Mouse (Mus musculus) layer of hippocampus, adult 9-10 months (tissue): ENCODE measurements around the gene Otop3.
"Not testable (repeated sequence)": the region's sequence is repeated elsewhere in the genome, so short reads cannot be mapped to it uniquely, and the experiment has no call there.

ENCODE experiments used
- DNase-seq: peaks from one replicate; pipeline ENCODE4 v3.0.0; 2022; ENCODE audit warnings: low spot score

Otop3 gene

GRCm38 (mm10) chr11:115366039-115366705 lies 31.6 kb downstream of the Otop3 start:
- DNase-seq: no peak

GRCm38 (mm10) chr11:115366706-115367394 lies 32.3 kb downstream of the Otop3 start:
- no peak for DNase-seq

- no peak for DNase-seq
Observed at GRCm38 (mm10) chr11:115367395-115367944, 32.9 kb downstream of the Otop3 start, which contains the start of gene Hid1. Gene Hid1 (minus strand): TSS chr11:115367756.

GRCm38 (mm10) chr11:115370368-115370767 lies 35.8 kb downstream of the Otop3 start:
- no peak for DNase-seq

- no peak for DNase-seq
Observed at GRCm38 (mm10) chr11:115371354-115371753, 36.8 kb downstream of the Otop3 start.

GRCm38 (mm10) chr11:115372015-115372414 lies 37.5 kb downstream of the Otop3 start:
- no peak for DNase-seq

- no peak for DNase-seq
Observed at GRCm38 (mm10) chr11:115372737-115373136, 38.2 kb downstream of the Otop3 start.

GRCm38 (mm10) chr11:115373805-115374694 lies 39.5 kb downstream of the Otop3 start:
- no peak for DNase-seq

- no peak for DNase-seq
Observed at GRCm38 (mm10) chr11:115374695-115375425, 40.3 kb downstream of the Otop3 start.

- no peak for DNase-seq
Observed at GRCm38 (mm10) chr11:115376722-115377121, 42.2 kb downstream of the Otop3 start.

GRCm38 (mm10) chr11:115377254-115377653 lies 42.7 kb downstream of the Otop3 start:
- DNase-seq: no peak

GRCm38 (mm10) chr11:115377854-115378253 lies 43.3 kb downstream of the Otop3 start:
- no peak for DNase-seq

- no peak for DNase-seq
Observed at GRCm38 (mm10) chr11:115381276-115381675, 46.7 kb downstream of the Otop3 start.

- DNase-seq: no peak
Observed at GRCm38 (mm10) chr11:115381743-115382539, 47.4 kb downstream of the Otop3 start, which contains the start of gene Cdr2l. Gene Cdr2l (plus strand): TSS chr11:115381916.

GRCm38 (mm10) chr11:115382891-115383290 lies 48.4 kb downstream of the Otop3 start:
- DNase-seq: no peak

- DNase-seq: no peak
Observed at GRCm38 (mm10) chr11:115383701-115384474, 49.4 kb downstream of the Otop3 start.

GRCm38 (mm10) chr11:115384587-115384986 lies 50.1 kb downstream of the Otop3 start:
- DNase-seq: no peak

- not testable (repeated sequence) for DNase-seq
Observed at GRCm38 (mm10) chr11:115386859-115387258, 52.3 kb downstream of the Otop3 start.

- no peak for DNase-seq
Observed at GRCm38 (mm10) chr11:115391358-115391757, 56.8 kb downstream of the Otop3 start.
